ENCODE assay signal across 9 mouse cellular contexts in the genomic region with DNA sequence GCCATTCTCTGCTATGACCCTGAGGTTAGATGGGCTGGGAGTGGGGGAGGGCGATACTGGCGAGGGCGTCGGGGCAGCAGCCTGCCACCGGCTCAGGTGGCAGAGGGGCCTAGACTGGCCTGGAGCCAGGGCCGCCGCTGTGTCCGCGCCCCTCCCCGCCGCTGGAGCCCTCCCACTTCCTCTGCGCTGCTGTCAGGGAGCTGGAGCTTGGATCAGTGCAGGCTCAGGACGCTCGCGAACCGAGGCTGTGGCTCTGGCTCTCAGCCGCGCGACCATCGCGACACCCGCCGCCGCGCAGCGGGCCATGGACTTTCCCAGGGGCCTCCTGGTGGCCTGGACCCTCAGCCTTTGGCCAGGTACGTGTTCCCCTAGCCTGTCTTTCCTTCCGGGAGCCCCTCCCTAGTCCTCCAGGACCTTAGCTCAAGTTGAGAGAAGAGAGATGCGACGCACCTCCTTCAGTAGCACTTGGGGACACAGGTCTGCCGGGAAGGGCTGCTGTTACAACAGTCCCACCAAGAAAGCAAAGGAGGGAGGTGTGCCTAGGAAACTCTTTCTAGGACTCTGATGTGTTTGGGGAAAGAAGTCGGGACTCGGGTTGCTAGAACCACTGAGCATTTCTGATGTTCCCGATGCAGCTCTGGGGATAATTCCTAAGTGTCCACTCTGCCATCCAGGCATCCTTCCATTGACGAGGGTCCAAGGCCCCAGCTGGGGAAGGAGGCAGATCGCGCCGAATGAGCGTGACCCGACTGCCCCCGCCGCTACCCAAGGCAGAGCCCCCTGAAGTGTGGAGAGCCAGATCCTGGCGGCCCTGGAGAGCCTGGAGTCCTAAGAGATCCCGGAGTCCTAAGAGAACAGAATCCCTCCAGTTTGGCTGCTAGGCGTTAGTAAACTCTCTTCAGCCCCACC. TPM values are rescaled to one million over a fixed set of nuclear protein-coding genes. Genes with fewer than 3 reads are reported as not detected.
A peak's percentile ranks its signal among the peaks of the same experiment; 100 is the strongest.
DNase-seq lines count a peak whose midpoint lies in the region; ATAC-seq and TF ChIP-seq lines count a peak whose summit lies in the region.
"Had no signal": no experiment of that assay in that cellular context is flagged by ENCODE, and none has a peak within 500 bp of the region (broad histone marks: within the 10 kb centered on the region; RNA-seq: fewer than 3 reads in every experiment).

A gene (plus strand): TSS at position 186 of the 909 bp plus-strand sequence.

- peak within 1 kb of the TSS; percentile 42 for H3K4me3 ChIP-seq in kidney, embryonic 16.5 days (ENCODE audit: low read length)
- H3K4me3 ChIP-seq in intestine, postnatal 0 days (ENCODE audit: low read depth, low read length), result peak within 1 kb of the TSS; percentile 41
- peak within 1 kb of the TSS; percentile 36 for H3K4me3 ChIP-seq in midbrain, embryonic 13.5 days (replicated peaks)

- no peaks in the 10 kb centered on the region for H3K9me3 ChIP-seq in kidney, embryonic 16.5 days (ENCODE audit: low read length)
- H3K9me3 ChIP-seq in intestine, postnatal 0 days (ENCODE audit: control insufficient read depth), result no peaks in the 10 kb centered on the region
- no peaks in the 10 kb centered on the region for H3K9me3 ChIP-seq in midbrain, embryonic 13.5 days
- H3K9me3 ChIP-seq: G1E had no signal

- no peaks in the 10 kb centered on the region for H3K36me3 ChIP-seq in kidney, embryonic 16.5 days (ENCODE audit: insufficient read depth, low read length)
- H3K36me3 ChIP-seq in intestine, postnatal 0 days (ENCODE audit: control insufficient read depth, insufficient read depth), result no peaks in the 10 kb centered on the region
- no peaks in the 10 kb centered on the region for H3K36me3 ChIP-seq in midbrain, embryonic 13.5 days
- H3K36me3 ChIP-seq: G1E had no signal

- peaks cover 32% of the 10 kb centered on the region for H3K27me3 ChIP-seq in kidney, embryonic 16.5 days (ENCODE audit: insufficient read depth, low read length)
- peaks cover 33% of the 10 kb centered on the region for H3K27me3 ChIP-seq in intestine, postnatal 0 days (replicated peaks; ENCODE audit: control insufficient read depth, insufficient read depth, low read length)
- peaks cover 52% of the 10 kb centered on the region for H3K27me3 ChIP-seq in midbrain, embryonic 13.5 days

- peak within 1 kb of the TSS; percentile 43 for H3K9ac ChIP-seq in kidney, embryonic 16.5 days (replicated peaks; ENCODE audit: low read length)
- H3K9ac ChIP-seq in intestine, postnatal 0 days (ENCODE audit: low read depth, low read length), result peak within 1 kb of the TSS; percentile 5
- peak within 1 kb of the TSS; percentile 56 for H3K9ac ChIP-seq in midbrain, embryonic 13.5 days (replicated peaks)

- peak within 1 kb of the TSS; percentile 85 for H3K4me2 ChIP-seq in kidney, embryonic 16.5 days (replicated peaks; ENCODE audit: low read depth, low read length)
- peak within 1 kb of the TSS; percentile 64 for H3K4me2 ChIP-seq in intestine, postnatal 0 days (replicated peaks; ENCODE audit: low read depth)
- H3K4me2 ChIP-seq in midbrain, embryonic 13.5 days (replicated peaks), result peak within 1 kb of the TSS; percentile 63

- peaks cover 16% of the 10 kb centered on the region for H3K4me1 ChIP-seq in kidney, embryonic 16.5 days (ENCODE audit: insufficient read depth, low read length)
- H3K4me1 ChIP-seq in intestine, postnatal 0 days (replicated peaks; ENCODE audit: control insufficient read depth, insufficient read depth, low read length), result 0 out of 2 replicates have a peak, but pooled peaks cover 2% of the 10 kb centered on the region
- H3K4me1 ChIP-seq in midbrain, embryonic 13.5 days (replicated peaks), result peaks cover 17% of the 10 kb centered on the region

- H3K27ac ChIP-seq in kidney, embryonic 16.5 days (ENCODE audit: low read length), result no peak within 1 kb of the TSS
- no peak within 1 kb of the TSS for H3K27ac ChIP-seq in intestine, postnatal 0 days (ENCODE audit: low read depth, low read length)
- no peak within 1 kb of the TSS for H3K27ac ChIP-seq in midbrain, embryonic 13.5 days

- peak; percentile 84 for ATAC-seq in kidney, embryonic 16.5 days (ENCODE audit: low FRiP score, low TSS enrichment)
- ATAC-seq in intestine, postnatal 0 days, result no peak
- ATAC-seq in midbrain, embryonic 13.5 days, result peak; percentile 71
- no peak for ATAC-seq in megakaryocyte progenitor cell, adult 5-6 weeks (replicated peaks; ENCODE audit: poor library complexity)

- DNase-seq in kidney, adult 18-20 months, result no peak
- peak; percentile 38 for DNase-seq in adrenal gland, postnatal 14 days
- DNase-seq in gastrocnemius, postnatal 10 days, result peak; percentile 41
- no peak for DNase-seq in spleen, adult 12 weeks (ENCODE audit: low spot score)

- under 1% methylated on average over 44 of the region's 45 CpGs for WGBS in kidney, embryonic 16.5 days
- 2% methylated on average over 42 of the region's 45 CpGs for WGBS in intestine, postnatal 0 days
- WGBS in midbrain, embryonic 13.5 days, result 2% methylated on average over 45 of the region's 45 CpGs

- TF ChIP-seq CTCF in intestine, postnatal 0 days (IDR thresholded peaks at IDR 0.05; ENCODE audit: low read depth), result no peak

RNA-seq across cellular contexts. Expression of the gene that starts here (rescaled TPM):
- polyA plus RNA-seq in kidney, embryonic 16.5 days (2015; fragmentation: Nextera tagmentation; extraction: Ambion mirVana), result 0.82 and 1.3 TPM in 2 replicates
- 1.3 and 1.9 TPM in 2 replicates for total RNA-seq in adrenal gland, postnatal 14 days (2021)
- total RNA-seq in gastrocnemius, postnatal 10 days (2021), result 1 to 10 TPM; 5.4 to 9.0 TPM
- 0.46 TPM in 2 replicates for polyA plus RNA-seq in intestine, postnatal 0 days (2015; fragmentation: Nextera tagmentation; extraction: Ambion mirVana)
- 1.4 and 1.7 TPM in 2 replicates for polyA plus RNA-seq in midbrain, embryonic 13.5 days (2015; fragmentation: Nextera tagmentation; extraction: Ambion mirVana)
- total RNA-seq in megakaryocyte progenitor cell, adult 5-6 weeks (2015), result not detected in 2 replicates
- total RNA-seq in megakaryocyte progenitor cell, adult 5-6 weeks (2017), result not detected in 2 replicates
- total RNA-seq: G1E had no signal
- polyA plus RNA-seq: G1E had no signal

Comparison
In these comparisons a context has a peak if more than half of its experiments do, and no peak if none do; other contexts are left out.
1. ATAC-seq: peak in kidney, embryonic 16.5 days (single experiment) and midbrain, embryonic 13.5 days (single experiment); none in intestine, postnatal 0 days (single experiment) and megakaryocyte progenitor cell, adult 5-6 weeks (single experiment).
2. H3K9ac ChIP-seq: peak in every context shown above with its lines; median percentile 56 in midbrain, embryonic 13.5 days; 43 in kidney, embryonic 16.5 days; 5 in intestine, postnatal 0 days.
3. DNase-seq: peak in adrenal gland, postnatal 14 days (single experiment) and gastrocnemius, postnatal 10 days (single experiment); none in kidney, adult 18-20 months (single experiment) and spleen, adult 12 weeks (single experiment).
4. Peak in every context shown above with its lines, with median percentiles within 50 percentile points of each other: H3K4me2 ChIP-seq and H3K4me3 ChIP-seq.